Comparison of ENCODE assay signal across 28 mouse cellular contexts in the genomic region with DNA sequence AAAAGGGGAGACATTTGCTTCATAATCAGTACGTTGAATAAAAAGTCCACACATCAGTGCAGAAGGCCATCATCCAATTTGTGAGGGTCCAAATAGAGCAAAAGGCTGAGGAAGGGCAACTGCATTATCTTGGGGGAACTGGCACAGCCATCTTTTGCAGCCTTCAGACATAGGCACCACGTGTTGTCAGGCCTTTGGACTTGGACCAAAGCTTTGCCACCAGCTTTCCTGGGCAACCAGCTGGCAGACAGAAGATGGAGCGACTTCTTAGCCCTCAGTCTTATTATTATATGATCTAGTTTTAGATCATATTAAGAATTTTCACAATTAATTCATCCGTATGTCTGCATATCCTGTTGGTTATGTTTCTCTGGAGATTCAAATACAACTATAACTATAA. TPM values are rescaled to one million over a fixed set of nuclear protein-coding genes. Genes with fewer than 3 reads are reported as not detected.
A peak's percentile ranks its signal among the peaks of the same experiment; 100 is the strongest.
DNase-seq lines count a peak whose midpoint lies in the region; ATAC-seq and TF ChIP-seq lines count a peak whose summit lies in the region.
"Had no signal": no experiment of that assay in that cellular context is flagged by ENCODE, and none has a peak within 500 bp of the region (broad histone marks: within the 10 kb centered on the region; RNA-seq: fewer than 3 reads in every experiment).

No protein-coding gene starts in this region.

- no peaks in the 10 kb centered on the region for H3K36me3 ChIP-seq in forebrain, embryonic 14.5 days (ENCODE audit: control insufficient read depth, insufficient read depth, low read length)
- no peaks in the 10 kb centered on the region for H3K36me3 ChIP-seq in forebrain, postnatal 0 days (ENCODE audit: insufficient read depth)
- H3K36me3 ChIP-seq in hindbrain, postnatal 0 days (ENCODE audit: insufficient read depth, low read length): no peaks in the 10 kb centered on the region
- no peaks in the 10 kb centered on the region for H3K36me3 ChIP-seq in hindbrain, embryonic 11.5 days (ENCODE audit: control insufficient read depth, insufficient read depth, low read length)
- H3K36me3 ChIP-seq in midbrain, postnatal 0 days (ENCODE audit: insufficient read depth, low read length): no peaks in the 10 kb centered on the region
- H3K36me3 ChIP-seq in midbrain, embryonic 11.5 days (ENCODE audit: control insufficient read depth, insufficient read depth, low read length): no peaks in the 10 kb centered on the region
- H3K36me3 ChIP-seq: embryonic facial prominence, embryonic 13.5 days; embryonic facial prominence, embryonic 15.5 days; forebrain, embryonic 10.5 days; forebrain, embryonic 12.5 days; forebrain, embryonic 15.5 days; G1E had no signal

- H3K9me3 ChIP-seq in forebrain, embryonic 14.5 days (replicated peaks; ENCODE audit: control insufficient read depth, low read length): no peaks in the 10 kb centered on the region
- no peaks in the 10 kb centered on the region for H3K9me3 ChIP-seq in forebrain, postnatal 0 days (ENCODE audit: low read length)
- H3K9me3 ChIP-seq in hindbrain, postnatal 0 days (ENCODE audit: low read length): no peaks in the 10 kb centered on the region
- no peaks in the 10 kb centered on the region for H3K9me3 ChIP-seq in hindbrain, embryonic 11.5 days (ENCODE audit: control insufficient read depth, low read length)
- no peaks in the 10 kb centered on the region for H3K9me3 ChIP-seq in midbrain, postnatal 0 days (ENCODE audit: low read length)
- H3K9me3 ChIP-seq in midbrain, embryonic 11.5 days (ENCODE audit: control insufficient read depth, low read length): no peaks in the 10 kb centered on the region
- H3K9me3 ChIP-seq: embryonic facial prominence, embryonic 13.5 days; embryonic facial prominence, embryonic 15.5 days; forebrain, embryonic 10.5 days; forebrain, embryonic 12.5 days; forebrain, embryonic 15.5 days; G1E had no signal

- no peak overlapping the region for H3K9ac ChIP-seq in forebrain, embryonic 14.5 days (ENCODE audit: low read length)
- H3K9ac ChIP-seq in forebrain, postnatal 0 days: no peak overlapping the region
- H3K9ac ChIP-seq in hindbrain, postnatal 0 days (replicated peaks; ENCODE audit: low read length): no peak overlapping the region
- no peak overlapping the region for H3K9ac ChIP-seq in hindbrain, embryonic 11.5 days (ENCODE audit: low read depth, low read length)
- no peak overlapping the region for H3K9ac ChIP-seq in midbrain, postnatal 0 days (replicated peaks; ENCODE audit: low read length, poor library complexity, severe bottlenecking)
- no peak overlapping the region for H3K9ac ChIP-seq in midbrain, embryonic 11.5 days (ENCODE audit: low read length)
- H3K9ac ChIP-seq: embryonic facial prominence, embryonic 13.5 days; embryonic facial prominence, embryonic 15.5 days; forebrain, embryonic 12.5 days; forebrain, embryonic 15.5 days had no signal

- WGBS in forebrain, embryonic 14.5 days: 71% methylated on average over 4 of the region's 4 CpGs
- WGBS in forebrain, postnatal 0 days: 58% methylated on average over 4 of the region's 4 CpGs
- 52% methylated on average over 4 of the region's 4 CpGs for WGBS in hindbrain, postnatal 0 days
- WGBS in hindbrain, embryonic 11.5 days: 79% methylated on average over 4 of the region's 4 CpGs
- WGBS in midbrain, postnatal 0 days: 80% methylated on average over 4 of the region's 4 CpGs
- WGBS in midbrain, embryonic 11.5 days: 80% methylated on average over 4 of the region's 4 CpGs

- H3K4me3 ChIP-seq in forebrain, embryonic 14.5 days (ENCODE audit: low read depth, low read length): no peak overlapping the region
- no peak overlapping the region for H3K4me3 ChIP-seq in forebrain, postnatal 0 days (ENCODE audit: low read depth, low read length)
- no peak overlapping the region for H3K4me3 ChIP-seq in hindbrain, postnatal 0 days (ENCODE audit: low read length)
- no peak overlapping the region for H3K4me3 ChIP-seq in hindbrain, embryonic 11.5 days (ENCODE audit: low read depth, low read length)
- no peak overlapping the region for H3K4me3 ChIP-seq in midbrain, postnatal 0 days (ENCODE audit: low read depth, low read length)
- no peak overlapping the region for H3K4me3 ChIP-seq in midbrain, embryonic 11.5 days (ENCODE audit: low read depth, low read length)
- H3K4me3 ChIP-seq: embryonic facial prominence, embryonic 13.5 days; embryonic facial prominence, embryonic 15.5 days; erythroblast, embryonic 14.5 days; forebrain, embryonic 10.5 days; forebrain, embryonic 12.5 days; forebrain, embryonic 15.5 days had no signal

- peak; percentile 62 to 64 for DNase-seq in cerebellum, postnatal 10 days
- no peak for DNase-seq in cerebellum, adult 11 months
- DNase-seq in forebrain, embryonic 14.5 days (ENCODE audit: low spot score): peak; percentile 35
- no peak for DNase-seq in forebrain, postnatal 0 days
- DNase-seq in hindbrain, postnatal 0 days (ENCODE audit: low spot score): peak; percentile 27
- DNase-seq in hindbrain, embryonic 11.5 days (ENCODE audit: low spot score): no peak
- peak; percentile 13 for DNase-seq in midbrain, postnatal 0 days (ENCODE audit: low spot score)
- no peak for DNase-seq in midbrain, embryonic 11.5 days (ENCODE audit: low spot score, missing footprints)
- DNase-seq: adrenal gland, adult 8-10 months; adrenal gland, postnatal 14 days; adrenal gland, postnatal 36 days; B cell, adult 2 months; cerebellum, adult 11-12 months; cerebellum, adult 8-10 months; cerebellum, adult 9-11 months; cerebellum, postnatal 36 days; embryo, embryonic 11 days had no signal

- H3K4me2 ChIP-seq in forebrain, embryonic 14.5 days (ENCODE audit: low read length): no peak overlapping the region
- no peak overlapping the region for H3K4me2 ChIP-seq in forebrain, postnatal 0 days (ENCODE audit: low read depth)
- H3K4me2 ChIP-seq in hindbrain, postnatal 0 days (ENCODE audit: low read depth, low read length): no peak overlapping the region
- H3K4me2 ChIP-seq in hindbrain, embryonic 11.5 days (replicated peaks; ENCODE audit: low read depth, low read length): no peak overlapping the region
- no peak overlapping the region for H3K4me2 ChIP-seq in midbrain, postnatal 0 days (ENCODE audit: low read depth, low read length, poor library complexity, severe bottlenecking)
- H3K4me2 ChIP-seq in midbrain, embryonic 11.5 days: no peak overlapping the region
- H3K4me2 ChIP-seq: embryonic facial prominence, embryonic 13.5 days; embryonic facial prominence, embryonic 15.5 days; forebrain, embryonic 12.5 days; forebrain, embryonic 15.5 days had no signal

- no peak for TF ChIP-seq CTCF in forebrain, postnatal 0 days (IDR thresholded peaks at IDR 0.05; ENCODE audit: low read depth)
- TF ChIP-seq CTCF in hindbrain, postnatal 0 days (IDR thresholded peaks at IDR 0.05; ENCODE audit: low read depth): no peak
- TF ChIP-seq CTCF in midbrain, postnatal 0 days (IDR thresholded peaks at IDR 0.05): no peak

- H3K27me3 ChIP-seq in forebrain, embryonic 14.5 days (replicated peaks; ENCODE audit: control insufficient read depth, insufficient read depth, low read length): no peaks in the 10 kb centered on the region
- H3K27me3 ChIP-seq in forebrain, postnatal 0 days (ENCODE audit: insufficient read depth, low read length): no peaks in the 10 kb centered on the region
- no peaks in the 10 kb centered on the region for H3K27me3 ChIP-seq in hindbrain, postnatal 0 days (ENCODE audit: insufficient read depth, low read length)
- no peaks in the 10 kb centered on the region for H3K27me3 ChIP-seq in hindbrain, embryonic 11.5 days (ENCODE audit: control insufficient read depth, insufficient read depth, low read length)
- no peaks in the 10 kb centered on the region for H3K27me3 ChIP-seq in midbrain, postnatal 0 days (ENCODE audit: insufficient read depth, low read length)
- H3K27me3 ChIP-seq in midbrain, embryonic 11.5 days (ENCODE audit: control insufficient read depth, insufficient read depth, low read length): no peaks in the 10 kb centered on the region
- H3K27me3 ChIP-seq: CH12.LX; embryonic facial prominence, embryonic 13.5 days; embryonic facial prominence, embryonic 15.5 days; forebrain, embryonic 12.5 days; forebrain, embryonic 15.5 days had no signal

- no peaks in the 10 kb centered on the region for H3K4me1 ChIP-seq in forebrain, embryonic 14.5 days (ENCODE audit: control insufficient read depth, insufficient read depth, low read length)
- no peaks in the 10 kb centered on the region for H3K4me1 ChIP-seq in forebrain, postnatal 0 days (ENCODE audit: insufficient read depth)
- no peaks in the 10 kb centered on the region for H3K4me1 ChIP-seq in hindbrain, postnatal 0 days (ENCODE audit: insufficient read depth, low read length)
- no peaks in the 10 kb centered on the region for H3K4me1 ChIP-seq in hindbrain, embryonic 11.5 days (replicated peaks; ENCODE audit: control insufficient read depth, insufficient read depth, low read length)
- H3K4me1 ChIP-seq in midbrain, postnatal 0 days (ENCODE audit: insufficient read depth, low read length): no peaks in the 10 kb centered on the region
- H3K4me1 ChIP-seq in midbrain, embryonic 11.5 days (ENCODE audit: control insufficient read depth, insufficient read depth, low read length): no peaks in the 10 kb centered on the region
- H3K4me1 ChIP-seq: embryonic facial prominence, embryonic 13.5 days; embryonic facial prominence, embryonic 15.5 days; forebrain, embryonic 10.5 days; forebrain, embryonic 12.5 days had no signal

- ATAC-seq in forebrain, embryonic 14.5 days: no peak
- ATAC-seq in forebrain, postnatal 0 days: no peak
- ATAC-seq in hindbrain, postnatal 0 days: no peak
- no peak for ATAC-seq in hindbrain, embryonic 11.5 days (ENCODE audit: low FRiP score)
- no peak for ATAC-seq in midbrain, postnatal 0 days (ENCODE audit: low FRiP score)
- no peak for ATAC-seq in midbrain, embryonic 11.5 days (ENCODE audit: low FRiP score)
- ATAC-seq: activated CD4-positive, CD25-positive, alpha-beta regulatory T cell, adult 4 months; CD4-positive, CD25-positive, alpha-beta regulatory T cell, adult 4 months; forebrain, embryonic 15.5 days; Patski had no signal

- no peak overlapping the region for H3K27ac ChIP-seq in forebrain, embryonic 14.5 days (ENCODE audit: low read depth, low read length)
- no peak overlapping the region for H3K27ac ChIP-seq in forebrain, postnatal 0 days (ENCODE audit: low read depth, low read length)
- no peak overlapping the region for H3K27ac ChIP-seq in hindbrain, postnatal 0 days
- no peak overlapping the region for H3K27ac ChIP-seq in hindbrain, embryonic 11.5 days (ENCODE audit: low read depth, low read length)
- H3K27ac ChIP-seq in midbrain, postnatal 0 days (ENCODE audit: low read depth, low read length): no peak overlapping the region
- no peak overlapping the region for H3K27ac ChIP-seq in midbrain, embryonic 11.5 days (ENCODE audit: low read depth, low read length)
- H3K27ac ChIP-seq: embryonic facial prominence, embryonic 13.5 days; embryonic facial prominence, embryonic 15.5 days; forebrain, embryonic 10.5 days; forebrain, embryonic 12.5 days; forebrain, embryonic 15.5 days had no signal

RNA-seq across cellular contexts. Expression of a gene that starts 13.4 kb away (rescaled TPM):
- 208 and 211 TPM in 2 replicates for polyA plus RNA-seq in forebrain, embryonic 14.5 days (2014; fragmentation: Nextera tagmentation; extraction: Ambion mirVana)
- total RNA-seq in forebrain, postnatal 0 days (2014; rRNA removed): 146 and 174 TPM in 2 replicates
- polyA plus RNA-seq in forebrain, postnatal 0 days (2015; fragmentation: Nextera tagmentation; extraction: Ambion mirVana): 149 and 155 TPM in 2 replicates
- 127 and 136 TPM in 2 replicates for total RNA-seq in hindbrain, postnatal 0 days (2014; rRNA removed)
- polyA plus RNA-seq in hindbrain, postnatal 0 days (2015; fragmentation: Nextera tagmentation; extraction: Ambion mirVana): 154 and 160 TPM in 2 replicates
- 271 and 282 TPM in 2 replicates for polyA plus RNA-seq in hindbrain, embryonic 11.5 days (2014; fragmentation: Nextera tagmentation; extraction: Ambion mirVana)
- total RNA-seq in midbrain, postnatal 0 days (2014; rRNA removed): 140 and 187 TPM in 2 replicates
- 147 and 151 TPM in 2 replicates for polyA plus RNA-seq in midbrain, postnatal 0 days (2015; fragmentation: Nextera tagmentation; extraction: Ambion mirVana)
- polyA plus RNA-seq in midbrain, embryonic 11.5 days (2014; fragmentation: Nextera tagmentation; extraction: Ambion mirVana): 295 and 322 TPM in 2 replicates

Comparison
In these comparisons a context has a peak if more than half of its experiments do, and no peak if none do; other contexts are left out.
1. DNase-seq: peak in cerebellum, postnatal 10 days (2 of 2), forebrain, embryonic 14.5 days (single experiment), hindbrain, postnatal 0 days (single experiment) and midbrain, postnatal 0 days (single experiment); none in cerebellum, adult 11 months (single experiment), forebrain, postnatal 0 days (single experiment), hindbrain, embryonic 11.5 days (single experiment) and midbrain, embryonic 11.5 days (single experiment).